Mouse (Mus musculus) liver, postnatal 0 days (tissue): ENCODE data around the gene Rexo4.

Experiments used
- CTCF ChIP-seq: sonication (generic); IDR thresholded peaks from 2 replicates; pipeline ENCODE4 v1.5.1; 2016; ENCODE audit warnings: antibody characterized with exemption, low read depth
- EP300 ChIP-seq: IDR thresholded peaks from 2 replicates; pipeline ENCODE4 v1.6.1; 2016; ENCODE audit warnings: antibody characterized with exemption, low read depth, mild to moderate bottlenecking

GRCm38 (mm10) chr2:26932473-26933303, 31.5 kb downstream of the Rexo4 start:
- no peak for TF ChIP-seq EP300
- TF ChIP-seq CTCF, result no peak
